Mouse (Mus musculus) liver, postnatal 0 days (tissue): Measurements from ENCODE around the gene Acaa1b. TPM values are rescaled to one million over a fixed set of nuclear protein-coding genes. Genes with fewer than 3 reads are reported as not detected.

ENCODE experiments used
- ATAC-seq: fragments of 200-750 bp; cut with Nextera tagmentation; 2 replicates; pipeline ENCODE4 v1.8.0; 2017; ENCODE audit warnings: mild to moderate bottlenecking, moderate library complexity
- DNase-seq: peaks from one replicate; pipeline ENCODE4 v3.0.0-alpha.2; 2016
- H3K27ac ChIP-seq: fragments of 300-500 bp; sonication (generic); 2 replicates; pipeline ENCODE4 v1.5.1; 2014; ENCODE audit warnings: antibody characterized with exemption, moderate library complexity, mild to moderate bottlenecking, low read depth
- H3K27me3 ChIP-seq: fragments of 300-500 bp; sonication (generic); 2 replicates; pipeline ENCODE4 v1.6.1; 2014; ENCODE audit warnings: low read length, control low read depth, mixed read lengths; ENCODE audit not compliant: insufficient read depth
- H3K36me3 ChIP-seq: fragments of 300-500 bp; sonication (generic); replicated peaks from 2 replicates; pipeline ENCODE4 v1.6.1; 2014; ENCODE audit warnings: mild to moderate bottlenecking, control low read depth, low read length, moderate library complexity, mixed read lengths; ENCODE audit not compliant: insufficient read depth
- H3K4me1 ChIP-seq: fragments of 300-500 bp; sonication (generic); 2 replicates; pipeline ENCODE4 v1.6.1; 2014; ENCODE audit warnings: antibody characterized with exemption, mild to moderate bottlenecking, control low read depth; ENCODE audit not compliant: insufficient read depth
- H3K4me2 ChIP-seq: fragments of 300-500 bp; sonication (generic); 2 replicates; pipeline ENCODE4 v1.6.1; 2014; ENCODE audit warnings: low read depth, mild to moderate bottlenecking, low read length, moderate library complexity, mixed read lengths
- H3K4me3 ChIP-seq: fragments of 300-500 bp; sonication (generic); 2 replicates; pipeline ENCODE4 v1.5.1; 2014; ENCODE audit warnings: low read depth, low read length
- H3K9ac ChIP-seq: fragments of 300-500 bp; sonication (generic); replicated peaks from 2 replicates; pipeline ENCODE4 v1.6.1; 2014; ENCODE audit warnings: mild to moderate bottlenecking, moderate library complexity
- H3K9me3 ChIP-seq: fragments of 300-500 bp; sonication (generic); 2 replicates; pipeline ENCODE4 v1.6.1; 2016; ENCODE audit warnings: mild to moderate bottlenecking, control low read depth, low read length, mixed read lengths
- CTCF ChIP-seq: sonication (generic); IDR thresholded peaks from 2 replicates; pipeline ENCODE4 v1.5.1; 2016; ENCODE audit warnings: antibody characterized with exemption, low read depth
- EP300 ChIP-seq: IDR thresholded peaks from 2 replicates; pipeline ENCODE4 v1.6.1; 2016; ENCODE audit warnings: antibody characterized with exemption, low read depth, mild to moderate bottlenecking
- WGBS: fragments of 180-500 bp; shearing (Covaris S2); extraction: QIAGEN DNeasy Blood & Tissue Kit; methylation state at CpG from one replicate; pipeline ENCODE4 v1.1.7; 2014; ENCODE audit not compliant: insufficient replicate concordance; 5-methylcytosine and 5-hydroxymethylcytosine counted together
- polyA plus RNA-seq: library from polyadenylated mRNA; unstranded; fragments of >200 nt; fragmentation: Nextera tagmentation; extraction: Ambion mirVana; gene quantifications from 2 replicates; pipeline ENCODE4 v1.2.1, GENCODE M21; 2015

Acaa1b gene
- polyA plus RNA-seq, 1 experiment from 2014 or later, result 544 TPM

- TF ChIP-seq CTCF (no peak), EP300 (no peak)
- no peak for ATAC-seq
- Histone ChIP-seq H3K4me3 (no peak overlapping the region), H3K9ac (no peak overlapping the region), H3K9me3 (no peaks in the 10 kb centered on the region), H3K27ac (no peak overlapping the region), H3K4me2 (no peak overlapping the region), H3K36me3 (no peaks in the 10 kb centered on the region), H3K27me3 (no peaks in the 10 kb centered on the region), H3K4me1 (no peaks in the 10 kb centered on the region)
- no peak for DNase-seq
- WGBS, result 43% methylated on average over 5 of the region's 5 CpGs
Observed at GRCm38 (mm10) chr9:119130692-119131091, 26.2 kb downstream of the Acaa1b start.

GRCm38 (mm10) chr9:119128436-119129181 lies 28.3 kb downstream of the Acaa1b start:
- Histone ChIP-seq H3K27ac (no peak overlapping the region), H3K9me3 (no peaks in the 10 kb centered on the region), H3K4me3 (no peak overlapping the region), H3K9ac (no peak overlapping the region), H3K36me3 (no peaks in the 10 kb centered on the region), H3K4me1 (no peaks in the 10 kb centered on the region), H3K27me3 (no peaks in the 10 kb centered on the region), H3K4me2 (no peak overlapping the region)
- TF ChIP-seq EP300, result no peak
- no peak for TF ChIP-seq CTCF
- WGBS, result 80% methylated on average over 12 of the region's 12 CpGs
- no peak for ATAC-seq
- no peak for DNase-seq

DNA sequence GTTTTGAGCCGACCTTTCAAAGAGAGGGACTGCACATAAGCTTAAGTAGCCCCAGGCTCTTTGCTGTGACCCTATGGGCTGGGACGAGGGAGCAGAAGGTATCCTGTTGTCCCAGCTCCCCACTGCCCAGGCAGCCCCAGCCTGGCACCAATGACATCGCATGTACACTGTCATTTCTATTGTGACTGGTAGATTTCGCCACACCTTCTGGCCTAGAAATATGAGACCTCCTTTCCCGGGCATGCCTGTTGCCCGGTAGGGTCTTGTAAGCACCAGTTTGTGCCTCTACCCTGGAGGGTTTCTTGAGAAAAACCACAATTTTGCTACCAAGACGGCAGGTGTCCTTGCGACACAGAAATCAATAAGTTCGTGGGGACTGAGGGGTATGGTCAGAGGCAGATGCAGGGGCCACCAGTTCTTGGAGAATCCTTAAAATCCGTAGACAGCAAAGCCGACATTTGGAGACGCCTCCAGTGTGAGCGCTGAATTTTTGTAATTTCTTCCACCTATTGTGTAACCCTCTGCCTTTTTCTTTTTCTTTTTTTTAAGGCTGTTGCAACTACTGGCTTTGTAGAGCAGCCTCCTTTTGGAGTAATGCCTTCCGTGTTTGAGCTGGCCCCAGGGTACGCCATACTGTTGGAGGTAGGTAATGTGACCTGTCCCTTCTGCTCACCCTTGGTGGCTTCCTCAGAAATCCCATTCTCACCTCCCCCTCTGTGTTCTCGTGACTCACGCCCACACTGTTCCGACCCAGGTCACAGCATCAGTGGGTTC lies 34.1 kb downstream of the Acaa1b start:
- no peaks in the 10 kb centered on the region for H3K4me1 ChIP-seq
- H3K36me3 ChIP-seq, result no peaks in the 10 kb centered on the region
- no peak overlapping the region for H3K9ac ChIP-seq
- TF ChIP-seq CTCF (no peak), EP300 (no peak)
- DNase-seq (no peak), ATAC-seq (no peak)
- no peaks in the 10 kb centered on the region for H3K9me3 ChIP-seq
- no peaks in the 10 kb centered on the region for H3K27me3 ChIP-seq
- H3K4me3 ChIP-seq, result no peak overlapping the region
- 67% methylated on average over 18 of the region's 18 CpGs for WGBS
- H3K27ac ChIP-seq, result no peak overlapping the region
- H3K4me2 ChIP-seq, result no peak overlapping the region

DNA sequence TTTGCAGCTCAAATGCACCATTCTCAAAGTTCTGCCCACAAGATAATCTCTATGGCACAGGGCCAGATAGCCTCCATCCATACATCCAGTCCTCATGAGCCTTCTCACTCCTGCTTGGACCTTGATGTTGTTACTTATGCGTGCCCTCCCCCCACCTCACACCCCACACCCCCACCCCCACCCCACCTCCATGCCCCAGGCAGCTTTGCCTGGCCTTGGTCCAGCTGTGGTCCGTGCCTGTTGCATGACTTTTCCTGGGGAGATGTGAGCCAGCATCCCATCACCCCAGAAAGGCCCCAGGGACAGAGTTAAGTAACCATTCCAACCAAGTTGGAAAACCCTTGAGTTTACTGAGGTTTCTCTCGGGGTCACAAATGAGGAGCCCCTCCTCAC lies 36.7 kb downstream of the Acaa1b start:
- H3K4me2 ChIP-seq, result no peak overlapping the region
- DNase-seq (no peak), ATAC-seq (no peak)
- no peak for TF ChIP-seq EP300
- no peaks in the 10 kb centered on the region for H3K27me3 ChIP-seq
- H3K27ac ChIP-seq, result no peak overlapping the region
- H3K36me3 ChIP-seq, result no peaks in the 10 kb centered on the region
- H3K4me3 ChIP-seq, result no peak overlapping the region
- H3K9me3 ChIP-seq, result no peaks in the 10 kb centered on the region
- 47% methylated on average over 3 of the region's 3 CpGs for WGBS
- no peak overlapping the region for H3K9ac ChIP-seq
- no peaks in the 10 kb centered on the region for H3K4me1 ChIP-seq

DNA sequence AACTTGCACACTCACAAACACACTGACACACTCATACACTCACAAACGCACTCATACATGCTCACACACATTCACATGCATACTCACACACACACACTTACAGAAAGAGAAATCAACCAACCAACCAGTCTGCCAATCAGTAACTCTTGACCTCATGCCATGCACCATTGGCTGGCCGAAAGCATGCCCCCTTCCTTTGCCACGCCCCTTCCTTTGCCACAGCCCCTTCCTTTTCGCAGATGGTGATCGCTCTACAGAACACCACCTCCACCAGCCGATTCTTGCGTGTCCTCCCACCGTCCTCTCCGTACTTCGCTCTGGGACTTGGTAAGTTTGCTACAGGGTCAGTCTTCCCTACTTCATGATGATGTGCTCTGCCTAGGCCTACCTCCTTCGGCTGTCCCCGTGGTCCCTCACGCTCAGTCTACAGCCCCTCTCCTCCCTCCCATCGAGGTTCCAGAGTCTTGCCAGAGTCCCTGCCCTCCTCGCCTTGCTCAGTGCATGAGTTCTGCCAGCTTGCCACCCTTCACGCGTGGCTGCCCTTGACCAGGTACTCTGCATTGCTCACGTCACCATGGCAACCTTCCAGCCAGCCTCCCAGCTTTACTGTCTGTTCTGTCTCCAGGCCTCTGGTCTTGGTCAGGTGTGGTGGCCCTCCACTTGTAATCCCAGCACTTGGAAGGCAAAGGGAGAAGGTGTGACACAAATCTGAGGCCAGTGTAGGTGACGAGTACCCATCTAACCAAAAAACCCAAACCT lies 37.3 kb downstream of the Acaa1b start:
- DNase-seq (no peak), ATAC-seq (no peak)
- no peaks in the 10 kb centered on the region for H3K27me3 ChIP-seq
- H3K27ac ChIP-seq, result no peak overlapping the region
- no peaks in the 10 kb centered on the region for H3K36me3 ChIP-seq
- TF ChIP-seq CTCF (no peak), EP300 (no peak)
- no peaks in the 10 kb centered on the region for H3K9me3 ChIP-seq
- H3K9ac ChIP-seq, result no peak overlapping the region
- H3K4me1 ChIP-seq, result no peaks in the 10 kb centered on the region
- WGBS, result 76% methylated on average over 19 of the region's 19 CpGs
- H3K4me2 ChIP-seq, result no peak overlapping the region
- H3K4me3 ChIP-seq, result no peak overlapping the region

DNA sequence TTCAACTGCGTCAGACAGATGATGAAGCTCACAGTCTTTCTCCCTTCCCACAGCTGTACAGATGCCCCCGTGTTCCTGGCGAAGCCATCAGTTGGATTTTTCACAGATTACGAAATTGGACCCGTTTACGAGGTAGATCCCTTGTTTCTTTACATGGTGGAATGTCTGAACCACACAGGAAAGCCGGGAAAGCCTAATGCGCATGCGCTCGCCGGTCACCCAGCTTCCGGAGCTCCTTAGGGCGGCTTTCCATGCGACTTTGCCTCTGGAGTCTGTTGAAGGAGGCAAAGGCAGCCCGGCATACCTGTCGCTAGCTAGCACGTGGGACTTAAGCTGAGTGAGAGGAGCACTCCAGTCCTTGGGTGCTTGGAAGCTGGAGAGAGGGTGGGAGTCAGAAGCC lies 42.0 kb downstream of the Acaa1b start:
- no peaks in the 10 kb centered on the region for H3K27me3 ChIP-seq
- 0 out of 2 replicates have a peak, but pooled peaks cover 3% of the 10 kb centered on the region for H3K4me1 ChIP-seq
- TF ChIP-seq CTCF (no peak), EP300 (no peak)
- H3K36me3 ChIP-seq, result no peaks in the 10 kb centered on the region
- H3K4me2 ChIP-seq, result no peak overlapping the region
- WGBS, result 83% methylated on average over 17 of the region's 17 CpGs
- ATAC-seq (no peak), DNase-seq (no peak)
- no peak overlapping the region for H3K27ac ChIP-seq
- no peaks in the 10 kb centered on the region for H3K9me3 ChIP-seq
- H3K9ac ChIP-seq, result no peak overlapping the region
- no peak overlapping the region for H3K4me3 ChIP-seq
